Comparison of ENCODE assay signal across 9 mouse cellular contexts in the genomic region with DNA sequence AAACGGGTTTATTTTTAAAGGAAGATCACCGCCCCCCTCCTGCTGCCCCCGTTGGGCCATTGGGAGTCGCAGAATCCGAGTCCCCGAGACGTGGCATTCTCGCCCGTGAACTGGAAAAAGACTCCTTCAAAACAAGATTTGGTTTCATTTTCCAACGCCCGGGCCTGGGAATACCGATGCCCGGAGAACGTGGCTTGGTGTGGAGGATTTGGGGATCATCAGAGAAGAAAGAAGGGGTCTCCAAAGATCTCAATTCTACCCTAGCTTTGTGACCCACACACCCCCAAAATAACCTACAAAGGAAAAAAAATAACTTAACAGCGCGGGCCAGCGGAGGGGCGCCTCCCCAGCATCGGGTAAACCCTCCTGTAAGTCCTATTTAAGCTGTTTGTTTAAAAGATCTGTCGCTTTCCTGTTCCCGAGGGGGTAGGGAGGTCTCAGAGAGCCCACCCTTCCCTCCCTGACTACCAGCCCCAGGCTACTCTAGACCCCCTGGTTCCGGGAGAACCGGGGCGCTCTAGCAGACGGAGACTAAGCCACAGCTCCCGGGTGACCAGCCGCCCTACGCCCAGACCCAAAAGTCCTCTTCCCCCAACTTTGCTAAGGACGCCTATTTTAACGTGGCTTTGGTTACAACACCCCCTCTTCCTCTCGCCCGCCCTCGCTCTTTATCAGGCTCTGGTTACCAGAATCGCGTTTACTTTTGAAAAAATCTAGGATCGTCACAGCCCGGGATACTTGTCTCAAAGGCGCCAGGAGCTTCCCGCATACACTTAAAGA. TPM values are rescaled to one million over a fixed set of nuclear protein-coding genes. Genes with fewer than 3 reads are reported as not detected.
DNase-seq lines count a peak whose midpoint lies in the region; ATAC-seq and TF ChIP-seq lines count a peak whose summit lies in the region.
"Had no signal": no experiment of that assay in that cellular context is flagged by ENCODE, and none has a peak within 500 bp of the region (broad histone marks: within the 10 kb centered on the region; RNA-seq: fewer than 3 reads in every experiment).

No protein-coding gene starts in this region.

- H3K4me3 ChIP-seq in intestine, embryonic 15.5 days (replicated peaks) = peak overlapping the region; percentile 94
- H3K4me3 ChIP-seq in limb, embryonic 12.5 days (replicated peaks) = peak overlapping the region; percentile 100
- peak overlapping the region; percentile 100 for H3K4me3 ChIP-seq in midbrain, embryonic 13.5 days (replicated peaks)
- peak overlapping the region; percentile 88 for H3K4me3 ChIP-seq in testis, adult 2 months (ENCODE audit: control insufficient read depth, low read depth, low read length)

- peak overlapping the region; percentile 100 for H3K27ac ChIP-seq in intestine, embryonic 15.5 days
- H3K27ac ChIP-seq in limb, embryonic 12.5 days = peak overlapping the region; percentile 100
- peak overlapping the region; percentile 100 for H3K27ac ChIP-seq in midbrain, embryonic 13.5 days
- H3K27ac ChIP-seq in testis, adult 2 months (ENCODE audit: control insufficient read depth, insufficient read depth, low read depth, low read length) = peak overlapping the region; percentile 92

- no peak for TF ChIP-seq CTCF in testis, adult 2 months (IDR thresholded peaks at IDR 0.05; ENCODE audit: control insufficient read depth, insufficient read depth, insufficient replicate concordance, low read depth, low read length)

- H3K4me1 ChIP-seq in intestine, embryonic 15.5 days (replicated peaks) = peaks cover 24% of the 10 kb centered on the region
- peaks cover 22% of the 10 kb centered on the region for H3K4me1 ChIP-seq in limb, embryonic 12.5 days (replicated peaks)
- H3K4me1 ChIP-seq in midbrain, embryonic 13.5 days (replicated peaks) = peaks cover 22% of the 10 kb centered on the region
- H3K4me1 ChIP-seq in testis, adult 2 months (ENCODE audit: control insufficient read depth, insufficient read depth, low read length) = peaks cover 18% of the 10 kb centered on the region

- H3K27me3 ChIP-seq in intestine, embryonic 15.5 days (replicated peaks) = no peaks in the 10 kb centered on the region
- no peaks in the 10 kb centered on the region for H3K27me3 ChIP-seq in limb, embryonic 12.5 days
- no peaks in the 10 kb centered on the region for H3K27me3 ChIP-seq in midbrain, embryonic 13.5 days
- H3K27me3 ChIP-seq in testis, adult 2 months (ENCODE audit: control insufficient read depth, insufficient read depth, low read length) = no peaks in the 10 kb centered on the region; the same call in 1 of the 2 replicates
- H3K27me3 ChIP-seq: Patski had no signal

- no peak for ATAC-seq in intestine, embryonic 15.5 days
- ATAC-seq in limb, embryonic 12.5 days (ENCODE audit: insufficient number of reproducible peaks, insufficient read depth, low FRiP score, low TSS enrichment, low read depth) = no peak
- ATAC-seq in midbrain, embryonic 13.5 days = no peak
- ATAC-seq: Patski had no signal

- peak overlapping the region; percentile 100 for H3K9ac ChIP-seq in intestine, embryonic 15.5 days
- H3K9ac ChIP-seq in limb, embryonic 12.5 days (replicated peaks) = peak overlapping the region; percentile 100
- peak overlapping the region; percentile 100 for H3K9ac ChIP-seq in midbrain, embryonic 13.5 days (replicated peaks)

- no peaks in the 10 kb centered on the region for H3K9me3 ChIP-seq in intestine, embryonic 15.5 days
- H3K9me3 ChIP-seq in limb, embryonic 12.5 days = no peaks in the 10 kb centered on the region
- no peaks in the 10 kb centered on the region for H3K9me3 ChIP-seq in midbrain, embryonic 13.5 days

- intact Hi-C loops in gastrocnemius, postnatal 36 days (cut with DNase I) = no loop called here

- peak; percentile 39 for DNase-seq in ovary, postnatal 10 days (ENCODE audit: low spot score)
- no peak for DNase-seq in ovary, adult 18-20 months (ENCODE audit: low spot score)
- DNase-seq in cerebellum, postnatal 14 days = peak; percentile 50 to 59
- peak; percentile 36 to 60 for DNase-seq in gastrocnemius, postnatal 36 days

- TF ChIP-seq POLR2A in testis, adult 2 months (IDR thresholded peaks at IDR 0.05; ENCODE audit: control insufficient read depth, low read depth, low read length) = peak; percentile 12; the same call in 1 of the 2 replicates

- WGBS in intestine, embryonic 15.5 days = under 1% methylated on average over 39 of the region's 39 CpGs
- WGBS in limb, embryonic 12.5 days = under 1% methylated on average over 39 of the region's 39 CpGs
- WGBS in midbrain, embryonic 13.5 days = under 1% methylated on average over 39 of the region's 39 CpGs

- peak overlapping the region; percentile 89 for H3K4me2 ChIP-seq in intestine, embryonic 15.5 days (replicated peaks)
- H3K4me2 ChIP-seq in limb, embryonic 12.5 days = peak overlapping the region; percentile 93
- peak overlapping the region; percentile 99 for H3K4me2 ChIP-seq in midbrain, embryonic 13.5 days (replicated peaks)

- no peaks in the 10 kb centered on the region for H3K36me3 ChIP-seq in intestine, embryonic 15.5 days
- H3K36me3 ChIP-seq in limb, embryonic 12.5 days = peaks cover 36% of the 10 kb centered on the region
- peaks cover 5% of the 10 kb centered on the region; the same call in 1 of the 2 replicates for H3K36me3 ChIP-seq in midbrain, embryonic 13.5 days
- no peaks in the 10 kb centered on the region for H3K36me3 ChIP-seq in testis, adult 2 months (ENCODE audit: control insufficient read depth, insufficient read depth, low read length)

RNA-seq across cellular contexts. Expression of gene Tnrc18, which starts 1.2 kb away (rescaled TPM):
- 10 to 100 TPM; 27.1 to 27.6 TPM for total RNA-seq in gastrocnemius, postnatal 36 days (2021)
- 19.5 and 21.6 TPM in 2 replicates for polyA plus RNA-seq in intestine, embryonic 15.5 days (2015; fragmentation: Nextera tagmentation; extraction: Ambion mirVana)
- 60.9 and 61.2 TPM in 2 replicates for polyA plus RNA-seq in limb, embryonic 12.5 days (2016; fragmentation: Nextera tagmentation; extraction: Ambion mirVana)
- 30.5 and 40.7 TPM in 2 replicates for polyA plus RNA-seq in midbrain, embryonic 13.5 days (2015; fragmentation: Nextera tagmentation; extraction: Ambion mirVana)
- polyA plus RNA-seq in testis, adult 2 months (2012; rRNA removed) = 35.9 and 39.9 TPM in 2 replicates
